Mouse (Mus musculus) thymus, adult 2 months (tissue): ENCODE data around the gene Nt5c3.

Source experiments
- CTCF ChIP-seq: fragments of 200-500 bp; IDR thresholded peaks from 2 replicates; pipeline ENCODE4 v1.5.1; 2012; ENCODE audit warnings: mild to moderate bottlenecking, control low read depth, low read length, moderate library complexity, borderline replicate concordance; ENCODE audit not compliant: control insufficient read depth, poor library complexity, insufficient read depth; ENCODE audit errors: extremely low read depth
- POLR2A ChIP-seq: fragments of 200-500 bp; IDR thresholded peaks from 2 replicates; pipeline ENCODE4 v1.6.1; 2012; ENCODE audit warnings: mild to moderate bottlenecking, low read length, control low read depth, moderate library complexity; ENCODE audit not compliant: control insufficient read depth, poor library complexity, insufficient read depth; ENCODE audit errors: extremely low read depth

GRCm38 (mm10) chr6:56969973-56970372, 46.2 kb upstream of the Nt5c3 start, which contains the start of gene Vmn1r5:
- TF ChIP-seq CTCF = no peak
- no peak for TF ChIP-seq POLR2A
